Comparison of ENCODE assay signal across 9 mouse cellular contexts in genomic region chr19:30205159-30205816, GRCm38 (mm10). TPM values are rescaled to one million over a fixed set of nuclear protein-coding genes. Genes with fewer than 3 reads are reported as not detected.
DNase-seq lines count a peak whose midpoint lies in the region; ATAC-seq and TF ChIP-seq lines count a peak whose summit lies in the region.
"Had no signal": no experiment of that assay in that cellular context is flagged by ENCODE, and none has a peak within 500 bp of the region (broad histone marks: within the 10 kb centered on the region; RNA-seq: fewer than 3 reads in every experiment).

No protein-coding gene starts in this region.

- no peak overlapping the region for H3K4me3 ChIP-seq in heart, adult 2 months
- H3K4me3 ChIP-seq in heart, embryonic 10.5 days: no peak overlapping the region
- no peak overlapping the region for H3K4me3 ChIP-seq in ES-E14 (ENCODE audit: insufficient read depth in 1 of 2, low read depth in 1 of 2, low read length in 2 of 2, poor library complexity in 1 of 2, severe bottlenecking in 1 of 2)
- no peak overlapping the region for H3K4me3 ChIP-seq in hindbrain, embryonic 10.5 days
- no peak overlapping the region for H3K4me3 ChIP-seq in left cerebral cortex, adult 2 months
- H3K4me3 ChIP-seq in midbrain, embryonic 15.5 days: no peak overlapping the region
- H3K4me3 ChIP-seq: lung, embryonic 15.5 days had no signal

- H3K9ac ChIP-seq in heart, adult 2 months (ENCODE audit: low read depth, low read length): no peak overlapping the region
- H3K9ac ChIP-seq in ES-E14 (ENCODE audit: insufficient read depth, low read depth, low read length, poor library complexity, severe bottlenecking): no peak overlapping the region
- no peak overlapping the region for H3K9ac ChIP-seq in midbrain, embryonic 15.5 days
- H3K9ac ChIP-seq: lung, embryonic 15.5 days had no signal

- intact Hi-C loops in heart, adult 2 months (cut with DNase I): loop anchor here (2.0 to 10.0 kb wide), 2 partner anchors 380 to 520 kb away; no protein-coding TSS in a partner anchor
- intact Hi-C loops in left cerebral cortex, adult 2 months (cut with DNase I): loop anchor here (1.0 to 10.0 kb wide), 5 partner anchors 52 to 523 kb away; no protein-coding TSS in a partner anchor

- peak; percentile 85 for TF ChIP-seq CTCF in heart, adult 2 months (IDR thresholded peaks at IDR 0.05)
- TF ChIP-seq CTCF in left cerebral cortex, adult 2 months (IDR thresholded peaks at IDR 0.05): peak; percentile 79

- H3K27ac ChIP-seq in heart, adult 2 months: no peak overlapping the region
- no peak overlapping the region for H3K27ac ChIP-seq in heart, embryonic 10.5 days
- H3K27ac ChIP-seq in ES-E14 (ENCODE audit: insufficient read depth, low read depth, low read length, poor library complexity, severe bottlenecking): no peak overlapping the region
- H3K27ac ChIP-seq in hindbrain, embryonic 10.5 days: no peak overlapping the region
- no peak overlapping the region for H3K27ac ChIP-seq in left cerebral cortex, adult 2 months
- no peak overlapping the region for H3K27ac ChIP-seq in midbrain, embryonic 15.5 days
- H3K27ac ChIP-seq: lung, embryonic 15.5 days had no signal

- TF ChIP-seq EP300 in heart, adult 2 months (IDR thresholded peaks at IDR 0.05; ENCODE audit: insufficient read depth, low read depth, low read length): 0 out of 2 replicates have a peak, but pooled peaks have one; percentile 31

- no peak for TF ChIP-seq POLR2A in heart, adult 2 months (IDR thresholded peaks at IDR 0.05; ENCODE audit: insufficient read depth, low read depth, low read length)

- no peaks in the 10 kb centered on the region for H3K27me3 ChIP-seq in heart, adult 2 months (ENCODE audit: control insufficient read depth, insufficient read depth, low read length)
- H3K27me3 ChIP-seq in heart, embryonic 10.5 days (ENCODE audit: insufficient read depth, poor library complexity, severe bottlenecking): no peaks in the 10 kb centered on the region
- no peaks in the 10 kb centered on the region for H3K27me3 ChIP-seq in hindbrain, embryonic 10.5 days (ENCODE audit: insufficient read depth, poor library complexity, severe bottlenecking)
- H3K27me3 ChIP-seq in midbrain, embryonic 15.5 days (replicated peaks): no peaks in the 10 kb centered on the region; the same call in 1 of the 2 replicates
- H3K27me3 ChIP-seq: lung, embryonic 15.5 days had no signal

- peak; percentile 75 for ATAC-seq in midbrain, embryonic 15.5 days (replicated peaks)

- H3K4me1 ChIP-seq in heart, adult 2 months (ENCODE audit: control insufficient read depth, insufficient read depth, low read length): no peaks in the 10 kb centered on the region
- H3K4me1 ChIP-seq in heart, embryonic 10.5 days: peaks cover 14% of the 10 kb centered on the region
- H3K4me1 ChIP-seq in ES-E14 (ENCODE audit: control insufficient read depth in 2 of 2, insufficient read depth in 2 of 2, low read length in 2 of 2, poor library complexity in 1 of 2): peaks cover 0 to 3% of the 10 kb centered on the region in 2 experiments; a peak in 2 of 4 replicates
- no peaks in the 10 kb centered on the region for H3K4me1 ChIP-seq in hindbrain, embryonic 10.5 days (replicated peaks)
- H3K4me1 ChIP-seq in midbrain, embryonic 15.5 days: no peaks in the 10 kb centered on the region
- H3K4me1 ChIP-seq: lung, embryonic 15.5 days had no signal

- no peaks in the 10 kb centered on the region for H3K36me3 ChIP-seq in heart, adult 2 months (ENCODE audit: control insufficient read depth, insufficient read depth, low read length)
- H3K36me3 ChIP-seq in heart, embryonic 10.5 days: no peaks in the 10 kb centered on the region
- no peaks in the 10 kb centered on the region for H3K36me3 ChIP-seq in ES-E14 (ENCODE audit: control insufficient read depth, insufficient read depth, low read length, poor library complexity, severe bottlenecking)
- H3K36me3 ChIP-seq in hindbrain, embryonic 10.5 days: no peaks in the 10 kb centered on the region
- no peaks in the 10 kb centered on the region for H3K36me3 ChIP-seq in midbrain, embryonic 15.5 days (replicated peaks)
- H3K36me3 ChIP-seq: lung, embryonic 15.5 days had no signal

- no peaks in the 10 kb centered on the region for H3K9me3 ChIP-seq in heart, embryonic 10.5 days
- no peaks in the 10 kb centered on the region for H3K9me3 ChIP-seq in ES-E14 (ENCODE audit: control insufficient read depth, insufficient read depth, low read depth, low read length)
- H3K9me3 ChIP-seq in hindbrain, embryonic 10.5 days: no peaks in the 10 kb centered on the region
- no peaks in the 10 kb centered on the region for H3K9me3 ChIP-seq in midbrain, embryonic 15.5 days
- H3K9me3 ChIP-seq: lung, embryonic 15.5 days had no signal

- DNase-seq in heart, adult 2 months: peak in 1 of 2 experiments; percentile 3
- no peak for DNase-seq in heart, embryonic 10.5 days (ENCODE audit: low spot score)
- DNase-seq in ES-E14 (ENCODE audit: low read depth, low spot score): peak; percentile 62
- DNase-seq in cerebellum, postnatal 25 days: peak; percentile 25 to 61
- peak; percentile 66 for DNase-seq in hindbrain, embryonic 10.5 days (ENCODE audit: low spot score)
- peak; percentile 19 to 29 for DNase-seq in left cerebral cortex, adult 2 months (ENCODE audit: extremely low spot score in 1 of 2, low spot score in 2 of 2)
- peak; percentile 46 for DNase-seq in thymus, postnatal 4 days

- H3K4me2 ChIP-seq in midbrain, embryonic 15.5 days: no peak overlapping the region
- H3K4me2 ChIP-seq: lung, embryonic 15.5 days had no signal

- in situ Hi-C loops in ES-E14 (cut with MboI; ENCODE audit: low sequenced_read_pairs in 2 of 2, unreplicated experiment in 2 of 2): no loop called here

- 18% methylated on average over 12 of the region's 12 CpGs for WGBS in heart, adult 2 months
- 19% methylated on average over 12 of the region's 12 CpGs for WGBS in heart, embryonic 10.5 days
- 20% methylated on average over 12 of the region's 12 CpGs for WGBS in hindbrain, embryonic 10.5 days
- 19% methylated on average over 12 of the region's 12 CpGs for WGBS in midbrain, embryonic 15.5 days

- H3K79me2 ChIP-seq in heart, adult 2 months (replicated peaks; ENCODE audit: control insufficient read depth, insufficient read depth, low read length): no peaks in the 10 kb centered on the region

TF ChIP-seq in ES-E14, 5 proteins besides CTCF, POLR2A, EP300 and RAD21:
- no peak for TF ChIP-seq CHD2 (IDR thresholded peaks at IDR 0.05; ENCODE audit: low read depth, low read length)
- peak; percentile 88 for TF ChIP-seq ZC3H11A (IDR thresholded peaks at IDR 0.05; ENCODE audit: borderline replicate concordance, low read depth, low read length)
- no peak for TF ChIP-seq ZNF384 (IDR thresholded peaks at IDR 0.05; ENCODE audit: low read depth, low read length)
- no peak for TF ChIP-seq HCFC1 (IDR thresholded peaks at IDR 0.05; ENCODE audit: borderline replicate concordance, insufficient read depth, low read length)

RNA-seq across cellular contexts. Expression of gene Mbl2, which starts 27.5 kb away (rescaled TPM):
- not detected for total RNA-seq in heart, adult 2 months (2021)
- polyA plus RNA-seq in heart, adult 2 months (2012; rRNA removed): 0.67 TPM in 1 of 2 replicates, not detected in the other
- 0.13 and 0.14 TPM in 2 replicates for polyA plus RNA-seq in heart, embryonic 10.5 days (2016; fragmentation: Nextera tagmentation; extraction: Ambion mirVana)
- total RNA-seq in ES-E14 (2012; rRNA removed): 0.18 and 0.21 TPM in 2 replicates
- 0.15 TPM in 1 of 2 replicates, not detected in the other for polyA plus RNA-seq in hindbrain, embryonic 10.5 days (2016; fragmentation: Nextera tagmentation; extraction: Ambion mirVana)
- not detected for total RNA-seq in left cerebral cortex, adult 2 months (2021)
- not detected in 2 replicates for polyA plus RNA-seq in midbrain, embryonic 15.5 days (2015; fragmentation: Nextera tagmentation; extraction: Ambion mirVana)
- polyA plus RNA-seq: lung, embryonic 15.5 days had no signal

RNA-seq across cellular contexts. Expression of gene Gldc, which starts 30.1 kb away (rescaled TPM):
- total RNA-seq in heart, adult 2 months (2021): under 1 TPM; 0.26 to 0.30 TPM
- polyA plus RNA-seq in heart, adult 2 months (2012; rRNA removed): 0.14 and 0.29 TPM in 2 replicates
- 9.4 and 12.7 TPM in 2 replicates for polyA plus RNA-seq in heart, embryonic 10.5 days (2016; fragmentation: Nextera tagmentation; extraction: Ambion mirVana)
- total RNA-seq in ES-E14 (2012; rRNA removed): 188 and 317 TPM in 2 replicates
- 26.9 and 27.6 TPM in 2 replicates for polyA plus RNA-seq in hindbrain, embryonic 10.5 days (2016; fragmentation: Nextera tagmentation; extraction: Ambion mirVana)
- 10 to 100 TPM; 22.4 to 23.5 TPM for total RNA-seq in left cerebral cortex, adult 2 months (2021)
- 6.6 and 7.7 TPM in 2 replicates for polyA plus RNA-seq in midbrain, embryonic 15.5 days (2015; fragmentation: Nextera tagmentation; extraction: Ambion mirVana)
